In the genomic region with DNA sequence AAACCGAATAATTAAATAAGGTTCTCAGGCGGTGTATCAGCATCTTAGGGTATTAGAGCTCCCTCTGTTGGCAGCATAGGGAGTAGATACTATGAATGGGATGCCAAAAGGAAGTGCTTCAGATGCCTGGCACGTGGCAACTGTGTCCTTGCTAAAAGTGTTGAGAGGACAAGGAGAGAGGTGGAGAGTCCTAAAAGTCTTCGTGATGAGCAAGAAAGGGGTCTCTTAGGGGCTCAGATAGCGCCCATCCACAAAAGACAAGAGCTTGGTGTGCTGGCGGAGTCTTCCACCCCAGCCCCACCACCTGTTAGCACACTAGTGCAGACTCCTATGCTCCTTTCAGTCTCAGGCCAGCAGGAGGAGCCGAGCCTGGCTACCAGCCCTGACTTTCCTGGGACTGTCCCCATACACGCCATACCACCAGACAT, we compare ENCODE assay signal across 8 mouse cellular contexts.
DNase-seq lines count a peak whose midpoint lies in the region; ATAC-seq and TF ChIP-seq lines count a peak whose summit lies in the region.

No protein-coding gene starts in this region.

- no peak overlapping the region for H3K4me2 ChIP-seq in forebrain, postnatal 0 days (ENCODE audit: low read depth)
- H3K4me2 ChIP-seq in hindbrain, embryonic 13.5 days: no peak overlapping the region
- no peak overlapping the region for H3K4me2 ChIP-seq in midbrain, embryonic 13.5 days (replicated peaks)

- H3K27me3 ChIP-seq in cerebellum, adult 2 months (ENCODE audit: control insufficient read depth, insufficient read depth, low read length): no peaks in the 10 kb centered on the region
- no peaks in the 10 kb centered on the region for H3K27me3 ChIP-seq in forebrain, postnatal 0 days (ENCODE audit: insufficient read depth, low read length)
- peaks cover 5% of the 10 kb centered on the region; the same call in 1 of the 2 replicates for H3K27me3 ChIP-seq in hindbrain, embryonic 13.5 days
- H3K27me3 ChIP-seq in midbrain, embryonic 13.5 days: no peaks in the 10 kb centered on the region; the same call in 1 of the 2 replicates

- DNase-seq in urinary bladder, postnatal 14 days (ENCODE audit: low spot score): peak; percentile 43
- DNase-seq in urinary bladder, adult 2 months (ENCODE audit: low spot score): no peak
- peak; percentile 16 to 37 for DNase-seq in cerebellum, adult 2 months
- peak; percentile 88 for DNase-seq in forebrain, postnatal 0 days
- peak; percentile 21 to 29 for DNase-seq in layer of hippocampus, postnatal 25 days (ENCODE audit: extremely low spot score in 1 of 2, low spot score in 1 of 2)
- peak; percentile 46 for DNase-seq in thymus, postnatal 0 days (ENCODE audit: low spot score)

- peak; percentile 90 for ATAC-seq in forebrain, postnatal 0 days
- ATAC-seq in hindbrain, embryonic 13.5 days (ENCODE audit: low FRiP score): peak; percentile 78
- ATAC-seq in midbrain, embryonic 13.5 days: peak; percentile 83

- WGBS in cerebellum, adult 2 months: 9% methylated on average over 8 of the region's 8 CpGs
- 11% methylated on average over 8 of the region's 8 CpGs for WGBS in forebrain, postnatal 0 days
- WGBS in hindbrain, embryonic 13.5 days: 16% methylated on average over 8 of the region's 8 CpGs
- WGBS in midbrain, embryonic 13.5 days: 17% methylated on average over 8 of the region's 8 CpGs

- no peaks in the 10 kb centered on the region for H3K36me3 ChIP-seq in forebrain, postnatal 0 days (ENCODE audit: insufficient read depth)
- no peaks in the 10 kb centered on the region for H3K36me3 ChIP-seq in hindbrain, embryonic 13.5 days
- H3K36me3 ChIP-seq in midbrain, embryonic 13.5 days: no peaks in the 10 kb centered on the region

- peaks cover 3% of the 10 kb centered on the region; the same call in 1 of the 2 replicates for H3K4me1 ChIP-seq in cerebellum, adult 2 months (ENCODE audit: control insufficient read depth, insufficient read depth, low read length)
- no peaks in the 10 kb centered on the region for H3K4me1 ChIP-seq in forebrain, postnatal 0 days (ENCODE audit: insufficient read depth)
- H3K4me1 ChIP-seq in hindbrain, embryonic 13.5 days (replicated peaks): peaks cover 4% of the 10 kb centered on the region
- no peaks in the 10 kb centered on the region for H3K4me1 ChIP-seq in midbrain, embryonic 13.5 days (replicated peaks)

- no peak overlapping the region for H3K27ac ChIP-seq in cerebellum, adult 2 months (ENCODE audit: insufficient read depth, low read length)
- H3K27ac ChIP-seq in forebrain, postnatal 0 days (ENCODE audit: low read depth, low read length): no peak overlapping the region
- no peak overlapping the region for H3K27ac ChIP-seq in hindbrain, embryonic 13.5 days
- H3K27ac ChIP-seq in midbrain, embryonic 13.5 days: no peak overlapping the region

- no peak overlapping the region for H3K4me3 ChIP-seq in cerebellum, adult 2 months (replicated peaks; ENCODE audit: insufficient read depth, low read depth, low read length)
- no peak overlapping the region for H3K4me3 ChIP-seq in forebrain, postnatal 0 days (ENCODE audit: low read depth, low read length)
- no peak overlapping the region for H3K4me3 ChIP-seq in hindbrain, embryonic 13.5 days
- no peak overlapping the region for H3K4me3 ChIP-seq in midbrain, embryonic 13.5 days (replicated peaks)

- H3K9ac ChIP-seq in forebrain, postnatal 0 days: no peak overlapping the region
- H3K9ac ChIP-seq in hindbrain, embryonic 13.5 days: no peak overlapping the region
- H3K9ac ChIP-seq in midbrain, embryonic 13.5 days (replicated peaks): no peak overlapping the region

- TF ChIP-seq POLR2A in cerebellum, adult 2 months (IDR thresholded peaks at IDR 0.05; ENCODE audit: borderline replicate concordance, insufficient read depth, low read length): no peak

- H3K9me3 ChIP-seq in forebrain, postnatal 0 days (ENCODE audit: low read length): no peaks in the 10 kb centered on the region
- no peaks in the 10 kb centered on the region for H3K9me3 ChIP-seq in hindbrain, embryonic 13.5 days
- H3K9me3 ChIP-seq in midbrain, embryonic 13.5 days: no peaks in the 10 kb centered on the region

- peak; percentile 44; the same call in 1 of the 2 replicates for TF ChIP-seq CTCF in cerebellum, adult 2 months (IDR thresholded peaks at IDR 0.05; ENCODE audit: borderline replicate concordance, insufficient read depth, low read depth, low read length)
- TF ChIP-seq CTCF in forebrain, postnatal 0 days (IDR thresholded peaks at IDR 0.05; ENCODE audit: low read depth): peak; percentile 85
